Mouse (Mus musculus) neural tube, embryonic 12.5 days (tissue): ENCODE measurements around the gene Pcdh9. TPM values are rescaled to one million over a fixed set of nuclear protein-coding genes. Genes with fewer than 3 reads are reported as not detected.

Experiments
- ATAC-seq: fragments of 200-750 bp; cut with Nextera tagmentation; 2 replicates; pipeline ENCODE4 v1.8.0; 2017; ENCODE audit warnings: low read depth, mild to moderate bottlenecking, moderate TSS enrichment, moderate library complexity; ENCODE audit not compliant: low FRiP score
- H3K27ac ChIP-seq: fragments of 300-500 bp; sonication (generic); 2 replicates; pipeline ENCODE4 v1.5.1; 2016
- H3K27me3 ChIP-seq: fragments of 300-500 bp; sonication (generic); replicated peaks from 2 replicates; pipeline ENCODE4 v1.6.1; 2016; ENCODE audit warnings: mild to moderate bottlenecking
- H3K36me3 ChIP-seq: fragments of 300-500 bp; sonication (generic); 2 replicates; pipeline ENCODE4 v1.6.1; 2016; ENCODE audit warnings: mild to moderate bottlenecking
- H3K4me1 ChIP-seq: fragments of 300-500 bp; sonication (generic); 2 replicates; pipeline ENCODE4 v1.6.1; 2016
- H3K4me2 ChIP-seq: fragments of 300-500 bp; sonication (generic); replicated peaks from 2 replicates; pipeline ENCODE4 v1.6.1; 2016; ENCODE audit warnings: mild to moderate bottlenecking
- H3K4me3 ChIP-seq: fragments of 300-500 bp; sonication (generic); 2 replicates; pipeline ENCODE4 v1.5.1; 2016
- H3K9ac ChIP-seq: fragments of 300-500 bp; sonication (generic); 2 replicates; pipeline ENCODE4 v1.6.1; 2016; ENCODE audit warnings: mild to moderate bottlenecking
- H3K9me3 ChIP-seq: fragments of 300-500 bp; sonication (generic); 2 replicates; pipeline ENCODE4 v1.6.1; 2016; ENCODE audit warnings: mild to moderate bottlenecking
- WGBS: fragments of 180-500 bp; shearing (Covaris S2); methylation state at CpG from one replicate; pipeline ENCODE4 v1.1.7; 2016; 5-methylcytosine and 5-hydroxymethylcytosine counted together
- polyA plus RNA-seq: library from polyadenylated mRNA; unstranded; fragments of >200 nt; fragmentation: Nextera tagmentation; extraction: Ambion mirVana; gene quantifications from 2 replicates; pipeline ENCODE4 v1.2.1, GENCODE M21; 2016

Pcdh9 gene
- polyA plus RNA-seq, 1 experiment from 2014 or later, result 76.6 TPM

DNA sequence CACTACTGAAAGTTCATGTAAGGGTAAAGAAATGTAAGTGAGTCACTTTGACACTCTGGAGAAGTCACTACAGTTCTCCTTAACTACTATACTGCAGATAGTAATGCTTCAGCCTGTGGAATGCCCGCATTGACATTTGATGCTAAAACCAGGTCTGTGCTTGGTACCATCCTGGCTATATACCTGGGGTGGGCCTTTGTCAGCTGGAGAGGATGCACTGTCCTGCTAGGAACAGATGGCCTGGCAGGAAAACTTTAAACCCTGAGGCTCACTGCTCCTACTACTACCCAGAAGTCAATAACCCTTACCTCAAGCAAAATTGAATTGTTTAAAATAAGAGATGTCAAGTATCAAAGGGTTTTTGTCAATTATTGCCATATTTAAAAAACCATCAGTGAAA is 14.5 kb downstream of the Pcdh9 start:
- no peak overlapping the region for H3K4me2 ChIP-seq
- no peaks in the 10 kb centered on the region for H3K36me3 ChIP-seq
- no peaks in the 10 kb centered on the region for H3K9me3 ChIP-seq
- H3K27ac ChIP-seq, result no peak overlapping the region
- H3K27me3 ChIP-seq, result no peaks in the 10 kb centered on the region
- no peak overlapping the region for H3K4me3 ChIP-seq
- no peak overlapping the region for H3K9ac ChIP-seq
- peaks cover 2% of the 10 kb centered on the region; the same call in 1 of the 2 replicates for H3K4me1 ChIP-seq
- 97% methylated on average over 1 of the region's 1 CpGs for WGBS
- ATAC-seq, result no peak

DNA sequence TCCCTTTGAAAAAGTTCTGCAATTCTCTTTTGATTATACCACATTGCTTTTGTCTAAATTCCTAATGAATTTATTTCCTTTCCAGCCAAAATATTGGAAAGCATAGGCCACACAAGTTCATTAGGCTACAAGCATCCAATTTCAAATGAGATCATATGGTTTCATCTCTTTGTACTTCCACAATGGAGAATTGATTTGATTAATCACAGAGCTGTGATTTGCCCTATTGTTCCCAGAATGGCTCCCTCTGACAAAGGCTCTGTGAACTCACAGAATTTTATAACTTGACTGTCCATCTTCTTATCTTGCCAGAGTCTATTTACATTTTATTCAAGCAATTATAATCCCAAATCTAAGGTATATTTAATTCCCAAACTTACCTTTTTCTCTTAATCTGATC is 22.3 kb downstream of the Pcdh9 start:
- Histone ChIP-seq H3K4me3 (no peak overlapping the region), H3K9me3 (no peaks in the 10 kb centered on the region), H3K4me2 (no peak overlapping the region), H3K36me3 (no peaks in the 10 kb centered on the region), H3K9ac (no peak overlapping the region), H3K4me1 (no peaks in the 10 kb centered on the region), H3K27me3 (no peaks in the 10 kb centered on the region), H3K27ac (no peak overlapping the region)
- ATAC-seq, result no peak

DNA sequence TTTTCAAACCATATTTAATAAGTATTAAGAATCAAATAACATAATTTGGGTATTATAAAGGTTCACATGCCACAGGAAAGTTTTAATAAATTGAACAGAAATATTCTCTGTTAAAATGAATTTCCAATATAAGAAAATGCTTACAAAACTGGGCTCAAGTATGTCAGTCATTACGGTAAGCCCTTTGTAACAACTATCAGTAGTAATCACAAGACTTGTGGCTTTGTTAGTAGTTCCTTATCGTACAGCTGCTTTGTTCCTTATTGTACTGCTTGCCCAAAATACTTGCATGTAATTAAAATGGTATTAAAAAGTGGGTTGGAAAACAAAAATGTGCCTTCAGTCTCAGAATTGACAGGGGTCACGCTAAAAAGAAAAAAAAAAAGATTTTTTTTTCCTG is 32.4 kb downstream of the Pcdh9 start:
- WGBS, result 86% methylated on average over 3 of the region's 3 CpGs
- no peak overlapping the region for H3K9ac ChIP-seq
- no peaks in the 10 kb centered on the region for H3K9me3 ChIP-seq
- H3K4me2 ChIP-seq, result no peak overlapping the region
- H3K27ac ChIP-seq, result no peak overlapping the region
- no peak for ATAC-seq
- no peaks in the 10 kb centered on the region for H3K27me3 ChIP-seq
- H3K36me3 ChIP-seq, result no peaks in the 10 kb centered on the region
- H3K4me3 ChIP-seq, result no peak overlapping the region
- no peaks in the 10 kb centered on the region for H3K4me1 ChIP-seq

DNA sequence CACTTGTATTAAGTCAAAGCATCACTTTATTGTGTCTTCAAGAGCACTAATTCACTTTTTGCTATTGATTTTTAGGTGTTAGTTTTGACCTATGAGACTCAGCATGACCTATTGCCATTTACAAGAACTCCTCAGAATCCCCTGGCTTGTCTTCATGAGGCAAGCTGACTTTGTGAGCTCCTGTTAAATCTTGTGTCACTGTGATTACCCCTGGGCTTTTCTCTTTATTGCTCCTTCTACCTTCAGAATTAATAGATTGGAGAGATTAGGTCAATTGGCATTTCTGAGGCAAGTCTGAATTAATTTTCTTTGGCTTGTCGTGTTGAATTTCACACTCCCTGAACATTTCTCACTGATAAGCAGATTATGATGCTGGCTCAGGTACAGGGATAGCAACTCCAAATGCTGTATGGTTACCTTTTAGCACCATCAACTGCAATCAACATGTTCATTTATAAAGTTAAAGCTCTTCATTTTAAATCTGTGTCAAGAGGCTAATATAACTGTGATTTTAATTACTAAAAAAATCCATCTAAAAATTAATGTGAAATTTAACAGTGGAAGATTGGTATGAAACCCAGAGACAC is 44.3 kb downstream of the Pcdh9 start:
- Histone ChIP-seq H3K36me3 (no peaks in the 10 kb centered on the region), H3K9me3 (no peaks in the 10 kb centered on the region), H3K27ac (no peak overlapping the region), H3K4me3 (no peak overlapping the region), H3K27me3 (no peaks in the 10 kb centered on the region), H3K4me2 (no peak overlapping the region), H3K4me1 (no peaks in the 10 kb centered on the region), H3K9ac (no peak overlapping the region)
- 45% methylated on average over 1 of the region's 1 CpGs for WGBS
- ATAC-seq, result no peak

DNA sequence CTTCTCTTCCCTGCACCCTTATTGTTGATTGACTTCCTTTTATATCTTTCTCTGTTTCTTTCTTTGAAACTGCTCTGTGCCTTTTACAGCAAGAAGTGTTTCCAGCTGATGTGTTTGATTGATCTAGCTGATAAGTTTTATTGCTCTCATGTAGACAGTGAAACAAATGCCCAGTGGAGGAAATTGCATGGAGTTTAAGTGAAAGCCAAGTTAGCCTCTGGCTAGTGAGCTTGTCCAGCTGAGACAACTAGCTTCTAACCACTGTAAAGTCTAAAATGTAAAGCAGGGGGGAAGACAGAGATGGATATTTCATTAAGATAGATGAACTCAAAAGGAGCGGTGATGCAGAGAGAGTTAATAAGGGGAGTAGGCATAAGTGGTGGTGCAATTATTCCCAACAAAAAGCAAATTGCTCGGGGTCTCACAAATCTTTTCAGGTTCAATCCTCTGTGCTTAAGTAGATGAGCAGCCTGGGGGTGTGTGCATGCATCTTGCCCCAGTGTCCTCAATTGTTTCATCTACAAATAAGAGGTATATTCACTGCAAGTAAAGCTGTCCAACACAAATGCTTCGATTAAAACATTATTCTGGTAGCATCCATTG is 47.7 kb downstream of the Pcdh9 start:
- Histone ChIP-seq H3K9ac (no peak overlapping the region), H3K4me2 (no peak overlapping the region), H3K9me3 (no peaks in the 10 kb centered on the region), H3K27ac (no peak overlapping the region), H3K4me3 (no peak overlapping the region), H3K4me1 (no peaks in the 10 kb centered on the region), H3K36me3 (no peaks in the 10 kb centered on the region), H3K27me3 (no peaks in the 10 kb centered on the region)
- WGBS, result 36% methylated on average over 3 of the region's 3 CpGs
- ATAC-seq, result peak; percentile 83

DNA sequence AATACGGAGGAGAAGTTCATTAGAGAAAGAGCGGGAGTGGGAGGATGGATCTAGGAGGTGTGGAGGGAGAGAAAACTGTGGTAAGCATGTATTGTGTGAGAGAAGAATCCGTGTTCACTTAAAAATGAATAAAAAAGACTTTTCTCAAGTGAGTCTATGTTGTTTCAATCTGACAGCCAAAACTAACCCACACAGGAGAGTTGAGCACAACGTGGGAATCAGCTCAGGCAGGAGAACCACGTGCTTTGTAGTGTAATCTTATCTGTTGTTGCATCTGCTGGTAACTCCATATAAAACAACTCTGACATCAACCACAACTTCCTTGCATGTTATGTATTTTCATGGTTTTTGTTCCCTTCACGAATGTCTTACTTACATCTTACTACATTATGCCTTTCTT is 58.0 kb downstream of the Pcdh9 start:
- Histone ChIP-seq H3K9me3 (no peaks in the 10 kb centered on the region), H3K9ac (no peak overlapping the region)
- ATAC-seq, result no peak

DNA sequence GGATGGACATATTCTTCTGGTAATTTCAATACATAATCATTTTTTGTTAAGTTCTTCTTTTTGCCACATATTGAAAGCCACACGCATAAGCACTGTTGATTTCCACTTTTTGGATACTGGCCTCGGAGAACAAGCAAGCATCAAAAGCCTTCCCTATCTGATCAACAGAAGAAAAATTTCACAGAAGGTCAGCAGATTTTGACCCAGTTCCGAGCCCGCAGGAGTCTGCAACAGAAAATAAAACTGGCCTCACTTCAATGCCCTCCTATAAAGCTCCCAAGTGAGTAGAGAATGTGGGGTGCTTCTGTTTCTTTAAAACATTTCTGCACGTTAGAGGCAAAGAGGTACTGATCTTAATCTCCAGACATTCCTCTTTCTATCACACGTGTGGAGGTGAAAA is 63.3 kb downstream of the Pcdh9 start:
- peaks cover 6% of the 10 kb centered on the region; the same call in 1 of the 2 replicates for H3K4me1 ChIP-seq
- no peak for ATAC-seq
- no peaks in the 10 kb centered on the region for H3K27me3 ChIP-seq
- H3K36me3 ChIP-seq, result no peaks in the 10 kb centered on the region
- 66% methylated on average over 6 of the region's 6 CpGs for WGBS
- H3K4me2 ChIP-seq, result no peak overlapping the region
- H3K27ac ChIP-seq, result no peak overlapping the region
- H3K4me3 ChIP-seq, result no peak overlapping the region
- no peaks in the 10 kb centered on the region for H3K9me3 ChIP-seq
- no peak overlapping the region for H3K9ac ChIP-seq

More for the DNA sequence above, 58.0 kb downstream of the Pcdh9 start:
- Histone ChIP-seq H3K4me2 (no peak overlapping the region), H3K36me3 (no peaks in the 10 kb centered on the region), H3K27me3 (no peaks in the 10 kb centered on the region), H3K27ac (no peak overlapping the region), H3K4me3 (no peak overlapping the region), H3K4me1 (no peaks in the 10 kb centered on the region)
- WGBS, result 87% methylated on average over 6 of the region's 6 CpGs

DNA sequence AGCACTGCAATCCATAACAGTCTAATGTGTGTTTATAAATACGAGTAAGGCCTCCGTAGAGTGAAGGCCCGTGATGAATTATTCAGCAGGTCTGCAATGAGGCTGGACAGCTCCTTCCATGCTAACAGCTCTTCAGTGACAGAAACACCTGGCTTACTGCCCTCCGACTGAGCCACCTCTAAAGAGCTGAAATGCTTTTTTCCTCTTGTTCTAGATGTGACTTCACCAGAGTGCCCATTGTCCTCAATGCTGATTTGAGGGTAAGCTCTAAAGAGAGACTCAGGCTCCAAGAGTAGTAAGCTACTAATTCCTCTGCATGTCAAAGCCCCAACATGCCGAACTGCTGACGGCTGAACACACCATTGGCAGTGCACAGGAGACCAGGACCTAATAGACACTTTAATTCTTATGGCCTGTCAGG is 64.4 kb downstream of the Pcdh9 start:
- no peak overlapping the region for H3K4me2 ChIP-seq
- no peak overlapping the region for H3K27ac ChIP-seq
- peaks cover 6% of the 10 kb centered on the region; the same call in 1 of the 2 replicates for H3K4me1 ChIP-seq
- no peaks in the 10 kb centered on the region for H3K27me3 ChIP-seq
- no peak overlapping the region for H3K4me3 ChIP-seq
- no peak overlapping the region for H3K9ac ChIP-seq
- H3K9me3 ChIP-seq, result no peaks in the 10 kb centered on the region
- ATAC-seq, result peak; percentile 48; the same call in 1 of the 2 replicates
- 47% methylated on average over 6 of the region's 6 CpGs for WGBS
- no peaks in the 10 kb centered on the region for H3K36me3 ChIP-seq

DNA sequence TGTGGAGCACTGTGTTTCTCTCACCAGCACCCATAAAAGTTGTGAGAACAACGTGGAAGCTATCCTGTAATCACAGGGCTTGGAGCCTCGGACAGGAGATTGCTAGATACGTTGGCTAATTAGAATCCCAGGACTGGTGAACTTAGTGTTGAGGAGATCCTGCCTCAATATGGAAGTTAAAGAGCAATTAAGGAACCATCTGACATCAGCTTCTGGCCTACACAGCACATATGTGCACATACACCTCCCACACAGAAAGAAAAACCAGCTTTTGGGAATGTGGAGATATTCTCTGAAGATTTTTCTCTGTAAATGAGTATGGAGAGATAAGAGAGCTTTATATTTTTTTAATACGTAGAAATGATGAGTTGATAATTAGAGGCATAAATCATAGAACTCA is 71.6 kb downstream of the Pcdh9 start:
- WGBS, result 87% methylated on average over 4 of the region's 4 CpGs
- H3K27me3 ChIP-seq, result no peaks in the 10 kb centered on the region
- no peak overlapping the region for H3K27ac ChIP-seq
- no peaks in the 10 kb centered on the region for H3K36me3 ChIP-seq
- H3K4me1 ChIP-seq, result no peaks in the 10 kb centered on the region
- no peak for ATAC-seq
- H3K4me3 ChIP-seq, result no peak overlapping the region
- no peak overlapping the region for H3K9ac ChIP-seq
- no peaks in the 10 kb centered on the region for H3K9me3 ChIP-seq
- no peak overlapping the region for H3K4me2 ChIP-seq

DNA sequence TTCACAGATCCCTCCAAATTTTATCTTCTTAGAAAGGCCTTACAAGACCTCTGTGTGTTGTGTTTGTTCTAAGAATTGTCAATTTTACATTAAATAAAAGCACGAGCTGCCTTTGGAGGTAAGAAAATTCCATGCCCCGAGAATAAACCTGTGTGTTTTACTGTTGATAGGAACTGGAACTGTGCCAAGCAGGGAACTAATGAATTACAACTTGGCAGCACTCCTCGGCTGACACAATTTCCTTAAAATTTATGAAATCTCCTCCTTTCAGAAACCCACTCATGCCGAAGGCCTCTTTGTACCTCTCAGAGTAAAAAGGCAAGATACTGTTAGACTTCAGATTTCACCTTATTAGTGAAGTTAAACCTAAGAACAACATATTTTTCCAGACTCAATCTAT is 72.9 kb downstream of the Pcdh9 start:
- Histone ChIP-seq H3K4me2 (no peak overlapping the region), H3K27me3 (no peaks in the 10 kb centered on the region), H3K9ac (no peak overlapping the region), H3K9me3 (no peaks in the 10 kb centered on the region), H3K4me3 (no peak overlapping the region), H3K36me3 (no peaks in the 10 kb centered on the region), H3K27ac (no peak overlapping the region), H3K4me1 (no peaks in the 10 kb centered on the region)
- ATAC-seq, result no peak
- 39% methylated on average over 4 of the region's 4 CpGs for WGBS

DNA sequence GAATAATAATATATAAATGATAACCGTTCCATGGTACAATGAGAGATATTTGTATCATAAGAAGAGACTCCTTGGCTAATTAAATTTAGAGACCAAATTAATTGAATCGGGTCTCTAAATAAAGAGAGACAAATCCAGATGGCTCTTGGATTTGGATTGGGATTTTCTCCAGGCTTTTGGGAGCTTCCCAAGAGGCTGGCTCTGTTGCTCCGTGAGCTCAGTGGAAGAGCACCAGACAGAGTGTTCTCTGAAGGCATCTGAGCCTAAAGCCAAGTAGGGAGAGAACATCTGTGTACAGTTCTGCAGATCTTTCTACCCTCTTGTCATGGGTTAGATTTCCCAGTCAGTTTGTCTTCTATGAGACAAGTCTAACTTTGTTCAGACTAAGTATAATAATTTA is 95.9 kb downstream of the Pcdh9 start:
- no peaks in the 10 kb centered on the region for H3K9me3 ChIP-seq
- no peaks in the 10 kb centered on the region for H3K4me1 ChIP-seq
- no peak overlapping the region for H3K27ac ChIP-seq
- no peak overlapping the region for H3K4me2 ChIP-seq
- no peak overlapping the region for H3K9ac ChIP-seq
- no peak for ATAC-seq
- no peaks in the 10 kb centered on the region for H3K36me3 ChIP-seq
- no peaks in the 10 kb centered on the region for H3K27me3 ChIP-seq
- WGBS, result 89% methylated on average over 3 of the region's 3 CpGs
- H3K4me3 ChIP-seq, result no peak overlapping the region

DNA sequence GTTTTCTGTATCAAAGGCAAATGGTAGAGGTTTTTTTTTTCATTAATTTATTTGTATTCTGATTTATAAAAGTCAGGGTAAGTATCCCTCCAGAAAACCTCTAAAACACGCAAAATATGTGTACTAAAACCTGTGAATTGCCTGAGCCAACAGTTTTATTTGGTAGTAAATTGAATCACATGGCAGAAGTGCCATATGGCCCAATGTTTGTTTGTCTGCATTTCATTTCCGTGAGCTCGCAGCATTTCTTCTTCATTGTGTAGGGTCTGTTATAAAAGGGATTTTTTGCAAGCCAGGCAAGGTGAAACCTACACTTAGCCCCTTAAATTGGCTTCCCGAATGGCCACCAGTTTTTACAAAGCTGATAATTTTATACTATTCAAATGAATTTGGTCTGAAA is 104.2 kb downstream of the Pcdh9 start:
- WGBS, result 81% methylated on average over 4 of the region's 4 CpGs
- Histone ChIP-seq H3K4me2 (no peak overlapping the region), H3K27ac (no peak overlapping the region), H3K4me1 (no peaks in the 10 kb centered on the region), H3K36me3 (no peaks in the 10 kb centered on the region), H3K4me3 (no peak overlapping the region), H3K9ac (no peak overlapping the region), H3K27me3 (no peaks in the 10 kb centered on the region), H3K9me3 (no peaks in the 10 kb centered on the region)
- ATAC-seq, result no peak

DNA sequence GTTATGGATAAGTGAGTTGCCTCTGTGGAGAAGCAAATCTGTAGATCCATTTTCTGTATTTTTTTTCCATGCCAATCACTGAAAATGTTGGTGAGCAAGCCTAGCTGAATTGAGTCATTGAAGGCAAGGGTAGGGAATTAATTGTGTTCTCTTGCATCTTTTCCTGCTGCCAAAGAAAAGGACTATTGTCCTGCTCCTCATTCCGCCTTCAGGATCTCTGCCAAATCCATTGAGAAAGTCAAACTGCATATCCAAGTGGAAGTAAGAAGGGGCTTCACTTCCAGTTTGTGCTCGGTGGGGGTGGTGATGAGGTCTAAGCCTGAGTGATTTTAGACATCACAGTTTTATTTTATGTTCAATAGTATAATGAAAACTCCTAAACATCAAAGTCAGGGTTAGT is 105.4 kb downstream of the Pcdh9 start:
- no peak for ATAC-seq
- Histone ChIP-seq H3K9ac (no peak overlapping the region), H3K36me3 (no peaks in the 10 kb centered on the region), H3K4me3 (no peak overlapping the region), H3K4me2 (no peak overlapping the region), H3K27ac (no peak overlapping the region), H3K9me3 (no peaks in the 10 kb centered on the region), H3K27me3 (no peaks in the 10 kb centered on the region), H3K4me1 (no peaks in the 10 kb centered on the region)
- WGBS, result 36% methylated on average over 2 of the region's 2 CpGs
